Mouse (Mus musculus): Measurements from ENCODE around the gene Chrdl2. TPM values are rescaled to one million over a fixed set of nuclear protein-coding genes. Genes with fewer than 3 reads are reported as not detected.
"Not testable (repeated sequence)": the region's sequence is repeated elsewhere in the genome, so short reads cannot be mapped to it uniquely, and the experiment has no call there.

Chrdl2 gene
- polyA plus RNA-seq, 1 experiment, result 0.08 TPM

GRCm38 (mm10) chr7:99965020-99965841 is 40.7 kb upstream of the Chrdl2 start:
- peaks cover 17% of the 10 kb centered on the region; the same call in 1 of the 2 replicates for H3K4me1 ChIP-seq (ENCODE audit: control insufficient read depth, insufficient read depth, insufficient read length)

DNA sequence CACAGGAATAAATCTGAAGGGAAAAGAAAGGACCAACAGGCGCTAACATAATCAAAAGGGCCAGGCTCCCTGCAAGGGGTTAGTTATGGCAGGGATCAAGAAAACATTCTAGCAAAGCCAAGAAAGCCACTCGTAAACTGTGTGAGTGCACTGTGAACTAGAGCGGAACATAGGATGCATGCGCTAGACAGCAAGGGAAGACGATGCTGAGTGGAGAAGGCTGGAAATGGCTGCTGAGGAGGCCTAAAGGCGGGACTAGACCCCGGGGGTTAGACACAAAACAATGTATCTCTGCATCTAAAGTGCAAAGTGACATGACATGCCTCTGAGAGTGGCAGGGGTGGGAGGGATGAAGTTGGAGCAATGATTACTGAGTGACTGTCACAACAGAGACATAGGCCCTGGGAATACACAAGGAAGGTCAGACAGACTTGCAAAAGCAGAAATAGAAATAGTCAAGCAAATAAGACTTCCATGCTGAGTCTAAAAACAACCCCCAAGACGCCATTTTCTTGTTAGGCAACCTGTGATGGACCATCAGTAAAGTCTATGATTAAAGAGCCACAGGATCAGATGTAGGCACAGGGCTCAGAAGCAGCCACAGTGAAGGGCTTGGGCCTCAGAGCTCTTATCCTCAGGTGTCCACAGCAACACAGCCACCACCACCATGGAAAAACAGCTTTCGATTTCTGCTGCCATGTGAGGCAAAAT is 39.8 kb upstream of the Chrdl2 start:
- DNase-seq (ENCODE audit: low read depth in 1 of 2, low spot score in 2 of 2), result no peak
- Histone ChIP-seq H3K27me3 (ENCODE audit: control insufficient read depth, insufficient read depth, low read length) (no peaks in the 10 kb centered on the region), H3K36me3 (ENCODE audit: control insufficient read depth, insufficient read depth, low read length) (no peaks in the 10 kb centered on the region), H3K27ac (ENCODE audit: insufficient read depth, low read length) (no peak overlapping the region), H3K4me3 (ENCODE audit: extremely low read depth, insufficient read depth, insufficient read length) (no peak overlapping the region), H3K4me1 (ENCODE audit: control insufficient read depth, insufficient read depth, insufficient read length) (peaks cover 17% of the 10 kb centered on the region; the same call in 1 of the 2 replicates)
- TF ChIP-seq POLR2A (IDR thresholded peaks at IDR 0.05; ENCODE audit: low read depth, low read length) (no peak), CTCF (IDR thresholded peaks at IDR 0.05; ENCODE audit: extremely low read depth, insufficient read depth, insufficient read length, insufficient replicate concordance) (no peak)
- WGBS, result 85% methylated on average over 9 of the region's 9 CpGs

More at GRCm38 (mm10) chr7:99965020-99965841, 40.7 kb upstream of the Chrdl2 start:
- 60% methylated on average over 9 of the region's 9 CpGs for WGBS
- no peak for DNase-seq (ENCODE audit: low read depth in 1 of 2, low spot score in 2 of 2)
- TF ChIP-seq POLR2A (IDR thresholded peaks at IDR 0.05; ENCODE audit: low read depth, low read length) (no peak), CTCF (IDR thresholded peaks at IDR 0.05; ENCODE audit: extremely low read depth, insufficient read depth, insufficient read length, insufficient replicate concordance) (no peak)
- H3K36me3 ChIP-seq (ENCODE audit: control insufficient read depth, insufficient read depth, low read length), result no peaks in the 10 kb centered on the region
- no peaks in the 10 kb centered on the region for H3K27me3 ChIP-seq (ENCODE audit: control insufficient read depth, insufficient read depth, low read length)
- H3K27ac ChIP-seq (ENCODE audit: insufficient read depth, low read length), result 0 out of 2 replicates have a peak overlapping the region, but pooled peaks have one; percentile 9
- H3K4me3 ChIP-seq (ENCODE audit: extremely low read depth, insufficient read depth, insufficient read length), result no peak overlapping the region

- H3K4me3 ChIP-seq (ENCODE audit: extremely low read depth, insufficient read depth, insufficient read length), result no peak overlapping the region
- DNase-seq (ENCODE audit: low read depth in 1 of 2, low spot score in 2 of 2), result no peak
- no peak overlapping the region for H3K27ac ChIP-seq (ENCODE audit: insufficient read depth, low read length)
- peaks cover 6% of the 10 kb centered on the region; the same call in 1 of the 2 replicates for H3K4me1 ChIP-seq (ENCODE audit: control insufficient read depth, insufficient read depth, insufficient read length)
- 85% methylated on average over 4 of the region's 4 CpGs for WGBS
- TF ChIP-seq POLR2A (IDR thresholded peaks at IDR 0.05; ENCODE audit: low read depth, low read length) (no peak), CTCF (IDR thresholded peaks at IDR 0.05; ENCODE audit: extremely low read depth, insufficient read depth, insufficient read length, insufficient replicate concordance) (no peak)
- no peaks in the 10 kb centered on the region for H3K27me3 ChIP-seq (ENCODE audit: control insufficient read depth, insufficient read depth, low read length)
- no peaks in the 10 kb centered on the region for H3K36me3 ChIP-seq (ENCODE audit: control insufficient read depth, insufficient read depth, low read length)
Measured at GRCm38 (mm10) chr7:99969151-99969550, 36.8 kb upstream of the Chrdl2 start.

GRCm38 (mm10) chr7:99971926-99972325 is 34.0 kb upstream of the Chrdl2 start:
- Histone ChIP-seq H3K4me1 (ENCODE audit: control insufficient read depth, insufficient read depth, insufficient read length) (peaks cover 2% of the 10 kb centered on the region; the same call in 1 of the 2 replicates), H3K4me3 (ENCODE audit: extremely low read depth, insufficient read depth, insufficient read length) (no peak overlapping the region), H3K27ac (ENCODE audit: insufficient read depth, low read length) (no peak overlapping the region), H3K27me3 (ENCODE audit: control insufficient read depth, insufficient read depth, low read length) (no peaks in the 10 kb centered on the region), H3K36me3 (ENCODE audit: control insufficient read depth, insufficient read depth, low read length) (no peaks in the 10 kb centered on the region)
- WGBS, result 80% methylated on average over 2 of the region's 2 CpGs
- TF ChIP-seq POLR2A (IDR thresholded peaks at IDR 0.05; ENCODE audit: low read depth, low read length) (no peak), CTCF (IDR thresholded peaks at IDR 0.05; ENCODE audit: extremely low read depth, insufficient read depth, insufficient read length, insufficient replicate concordance) (no peak)
- DNase-seq (ENCODE audit: low read depth in 1 of 2, low spot score in 2 of 2), result no peak

GRCm38 (mm10) chr7:99972912-99973311 is 33.1 kb upstream of the Chrdl2 start:
- not testable (repeated sequence) for H3K36me3 ChIP-seq (ENCODE audit: control insufficient read depth, insufficient read depth, low read length); H3K27ac ChIP-seq (ENCODE audit: insufficient read depth, low read length); H3K4me1 ChIP-seq (ENCODE audit: control insufficient read depth, insufficient read depth, insufficient read length); H3K4me3 ChIP-seq (ENCODE audit: extremely low read depth, insufficient read depth, insufficient read length); H3K27me3 ChIP-seq (ENCODE audit: control insufficient read depth, insufficient read depth, low read length); DNase-seq (ENCODE audit: low read depth in 1 of 2, low spot score in 2 of 2)
- WGBS, result 75% methylated on average over 3 of the region's 3 CpGs

GRCm38 (mm10) chr7:99974208-99974970 is 31.6 kb upstream of the Chrdl2 start:
- Histone ChIP-seq H3K27ac (ENCODE audit: insufficient read depth, low read length) (no peak overlapping the region), H3K4me3 (ENCODE audit: extremely low read depth, insufficient read depth, insufficient read length) (no peak overlapping the region), H3K36me3 (ENCODE audit: control insufficient read depth, insufficient read depth, low read length) (no peaks in the 10 kb centered on the region), H3K27me3 (ENCODE audit: control insufficient read depth, insufficient read depth, low read length) (no peaks in the 10 kb centered on the region), H3K4me1 (ENCODE audit: control insufficient read depth, insufficient read depth, insufficient read length) (peaks cover 7% of the 10 kb centered on the region; the same call in 1 of the 2 replicates)
- WGBS, result 84% methylated on average over 10 of the region's 10 CpGs
- no peak for DNase-seq (ENCODE audit: low read depth in 1 of 2, low spot score in 2 of 2)
- TF ChIP-seq POLR2A (IDR thresholded peaks at IDR 0.05; ENCODE audit: low read depth, low read length) (no peak), CTCF (IDR thresholded peaks at IDR 0.05; ENCODE audit: extremely low read depth, insufficient read depth, insufficient read length, insufficient replicate concordance) (no peak)

Measured in spleen, adult 2 months (tissue).